Mouse (Mus musculus): ENCODE data around the gene Pitx3.

DNA sequence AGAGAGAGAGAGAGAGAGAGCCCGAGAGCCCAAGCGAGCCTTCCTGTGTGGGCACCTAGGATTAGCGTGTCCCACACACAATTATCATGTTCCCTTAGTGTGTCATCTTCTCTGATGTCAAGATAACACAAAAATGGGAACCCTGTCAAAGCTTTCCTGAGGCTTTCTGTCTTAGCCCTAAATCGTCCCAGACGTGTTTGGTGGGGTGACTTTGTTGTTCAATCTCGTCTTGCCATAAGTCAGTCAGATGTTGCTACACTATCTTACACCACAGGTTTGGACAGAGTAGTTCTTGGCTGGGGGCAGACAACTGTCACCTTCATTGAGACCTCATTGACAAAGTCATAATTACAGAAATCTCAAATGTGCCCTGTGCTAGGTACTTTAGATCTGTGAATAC, 15.5 kb downstream of the Pitx3 start:
- TF ChIP-seq CTCF (IDR thresholded peaks at IDR 0.05; ENCODE audit: low read depth) (no peak), EP300 (IDR thresholded peaks at IDR 0.05; ENCODE audit: low read depth) (no peak)
